Mouse (Mus musculus) stomach, embryonic 16.5 days (tissue): ENCODE data around the gene Pla2g4b. TPM values are rescaled to one million over a fixed set of nuclear protein-coding genes. Genes with fewer than 3 reads are reported as not detected.

ENCODE experiments used
- ATAC-seq: fragments of 200-750 bp; cut with Nextera tagmentation; 2 replicates; pipeline ENCODE4 v1.8.0; 2017; ENCODE audit warnings: moderate number of reproducible peaks, moderate TSS enrichment; ENCODE audit not compliant: insufficient read depth, low FRiP score
- H3K27ac ChIP-seq: fragments of 300-500 bp; sonication (generic); 2 replicates; pipeline ENCODE4 v1.5.1; 2014; ENCODE audit warnings: low read length
- H3K27me3 ChIP-seq: fragments of 300-500 bp; sonication (generic); 2 replicates; pipeline ENCODE4 v1.6.1; 2014; ENCODE audit warnings: low read length, control low read depth, mixed read lengths; ENCODE audit not compliant: control insufficient read depth, insufficient read depth
- H3K36me3 ChIP-seq: fragments of 300-500 bp; sonication (generic); 2 replicates; pipeline ENCODE4 v1.6.1; 2014; ENCODE audit warnings: low read length; ENCODE audit not compliant: control insufficient read depth, insufficient read depth
- H3K4me1 ChIP-seq: fragments of 300-500 bp; sonication (generic); 2 replicates; pipeline ENCODE4 v1.6.1; 2014; ENCODE audit warnings: low read length, control low read depth, mixed read lengths; ENCODE audit not compliant: control insufficient read depth, insufficient read depth
- H3K4me2 ChIP-seq: fragments of 300-500 bp; sonication (generic); 2 replicates; pipeline ENCODE4 v1.6.1; 2014; ENCODE audit warnings: low read depth, low read length, mixed read lengths
- H3K4me3 ChIP-seq: fragments of 300-500 bp; sonication (generic); replicated peaks from 2 replicates; pipeline ENCODE4 v1.5.1; 2014; ENCODE audit warnings: mild to moderate bottlenecking, low read length
- H3K9ac ChIP-seq: fragments of 300-500 bp; sonication (generic); 2 replicates; pipeline ENCODE4 v1.6.1; 2014; ENCODE audit warnings: low read length
- H3K9me3 ChIP-seq: fragments of 300-500 bp; sonication (generic); replicated peaks from 2 replicates; pipeline ENCODE4 v1.6.1; 2016; ENCODE audit warnings: low read length, control low read depth; ENCODE audit not compliant: control insufficient read depth
- WGBS: fragments of 180-500 bp; shearing (Covaris S2); extraction: QIAGEN DNeasy Blood & Tissue Kit; methylation state at CpG from one replicate; pipeline ENCODE4 v1.1.7; 2014; 5-methylcytosine and 5-hydroxymethylcytosine counted together
- polyA plus RNA-seq: library from polyadenylated mRNA; unstranded; fragments of >200 nt; fragmentation: Nextera tagmentation; extraction: Ambion mirVana; gene quantifications from 2 replicates; pipeline ENCODE4 v1.2.1, GENCODE M21; 2015

Gene Pla2g4b
- polyA plus RNA-seq, 1 experiment from 2014 or later: 1.8 TPM

DNA sequence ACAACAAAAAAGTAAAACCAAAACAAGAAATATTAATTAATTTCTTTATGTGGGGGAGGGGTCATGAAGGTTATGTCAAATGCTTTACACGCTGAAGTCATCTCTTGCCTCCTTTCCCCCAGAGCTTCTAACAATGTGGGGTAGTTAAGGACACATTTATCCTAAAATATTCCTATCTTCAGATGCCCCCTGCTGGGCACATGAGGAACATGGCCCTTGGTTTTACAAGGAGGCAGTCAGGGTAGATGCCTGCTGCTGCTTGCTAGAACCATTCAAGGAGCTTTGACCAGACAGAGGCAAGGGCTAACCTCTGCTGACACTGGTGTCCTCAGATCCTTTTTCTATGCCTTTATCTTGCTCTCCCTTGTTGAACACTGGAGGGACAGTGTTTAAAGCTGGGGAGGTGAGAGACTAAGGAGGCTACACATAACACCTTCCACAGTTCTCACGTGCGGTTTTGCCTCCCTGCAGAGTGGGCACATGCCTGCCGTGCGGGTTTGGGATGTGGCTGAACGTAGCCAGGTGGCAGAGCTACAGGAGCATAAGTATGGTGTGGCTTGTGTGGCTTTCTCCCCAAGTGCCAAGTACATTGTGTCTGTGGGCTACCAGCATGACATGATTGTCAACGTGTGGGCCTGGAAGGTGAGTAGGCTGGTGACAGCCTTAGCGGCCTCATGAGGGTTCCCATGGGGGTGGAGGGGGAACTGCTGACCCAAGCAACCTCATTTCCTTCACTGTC lies 21.6 kb upstream of the Pla2g4b start:
- 74% methylated on average over 8 of the region's 8 CpGs for WGBS
- Histone ChIP-seq H3K4me3 (no peak overlapping the region), H3K36me3 (no peaks in the 10 kb centered on the region), H3K9me3 (no peaks in the 10 kb centered on the region), H3K27ac (no peak overlapping the region), H3K27me3 (no peaks in the 10 kb centered on the region), H3K9ac (no peak overlapping the region), H3K4me1 (no peaks in the 10 kb centered on the region), H3K4me2 (no peak overlapping the region)
- ATAC-seq: peak; percentile 57; the same call in 1 of the 2 replicates

DNA sequence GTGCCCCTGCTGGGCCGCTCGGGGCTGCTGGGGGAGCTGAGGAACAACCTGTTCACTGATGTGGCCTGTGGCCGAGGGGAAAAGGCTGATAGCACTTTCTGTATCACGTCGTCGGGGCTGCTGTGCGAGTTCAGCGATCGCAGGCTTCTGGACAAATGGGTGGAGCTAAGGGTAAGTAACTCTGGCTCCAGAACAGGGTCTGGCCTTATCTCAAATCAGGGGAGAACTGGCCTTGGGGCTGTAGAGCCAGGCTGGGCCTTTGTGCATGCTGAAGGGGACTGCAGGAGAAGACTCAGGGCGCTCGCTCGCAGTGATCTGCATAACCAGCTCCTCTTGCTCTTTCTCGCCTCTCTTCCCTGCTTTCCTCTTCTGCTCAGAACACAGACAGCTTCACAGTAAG lies 20.3 kb upstream of the Pla2g4b start:
- H3K4me1 ChIP-seq: no peaks in the 10 kb centered on the region
- ATAC-seq: peak; percentile 12; the same call in 1 of the 2 replicates
- H3K9me3 ChIP-seq: no peaks in the 10 kb centered on the region
- H3K36me3 ChIP-seq: no peaks in the 10 kb centered on the region
- no peaks in the 10 kb centered on the region for H3K27me3 ChIP-seq
- no peak overlapping the region for H3K4me2 ChIP-seq
- no peak overlapping the region for H3K27ac ChIP-seq
- no peak overlapping the region for H3K4me3 ChIP-seq
- no peak overlapping the region for H3K9ac ChIP-seq
- 77% methylated on average over 13 of the region's 13 CpGs for WGBS

DNA sequence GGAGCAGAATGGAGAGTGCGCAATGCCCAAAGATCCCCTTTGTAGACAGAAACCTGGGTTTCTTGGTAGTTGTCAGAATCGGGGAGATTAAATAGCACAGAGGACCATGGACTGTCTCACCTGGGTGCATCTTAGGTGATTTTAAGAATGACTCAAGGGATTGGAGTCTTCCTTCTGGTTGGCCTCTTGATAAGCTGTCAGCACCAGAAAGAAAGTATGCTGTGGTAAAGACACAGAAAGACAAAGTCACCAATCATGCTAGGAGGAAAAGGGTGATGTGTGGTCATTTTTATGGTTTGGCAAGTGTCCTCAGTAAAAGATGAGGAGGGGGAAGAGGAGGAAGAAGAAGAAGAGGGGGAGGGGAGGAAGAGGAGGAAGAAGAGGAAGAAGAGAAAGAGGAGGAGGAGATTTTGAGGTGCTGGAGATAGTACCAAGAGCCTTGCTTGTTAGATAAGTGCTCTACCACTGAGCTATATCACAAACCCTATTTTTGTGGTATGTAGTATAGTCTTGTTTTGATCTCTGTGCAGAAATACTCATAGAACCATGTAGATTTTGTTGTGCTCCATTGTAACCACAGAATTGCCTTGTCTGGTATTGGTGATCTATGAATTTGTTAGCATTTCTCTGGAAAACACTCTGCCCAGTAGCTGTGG lies 19.3 kb upstream of the Pla2g4b start:
- no peaks in the 10 kb centered on the region for H3K9me3 ChIP-seq
- no peak overlapping the region for H3K9ac ChIP-seq
- no peaks in the 10 kb centered on the region for H3K4me1 ChIP-seq
- no peak overlapping the region for H3K4me2 ChIP-seq
- H3K27ac ChIP-seq: no peak overlapping the region
- no peak overlapping the region for H3K4me3 ChIP-seq
- ATAC-seq: no peak
- H3K36me3 ChIP-seq: no peaks in the 10 kb centered on the region
- no peaks in the 10 kb centered on the region for H3K27me3 ChIP-seq
- WGBS: 98% methylated on average over 2 of the region's 2 CpGs

DNA sequence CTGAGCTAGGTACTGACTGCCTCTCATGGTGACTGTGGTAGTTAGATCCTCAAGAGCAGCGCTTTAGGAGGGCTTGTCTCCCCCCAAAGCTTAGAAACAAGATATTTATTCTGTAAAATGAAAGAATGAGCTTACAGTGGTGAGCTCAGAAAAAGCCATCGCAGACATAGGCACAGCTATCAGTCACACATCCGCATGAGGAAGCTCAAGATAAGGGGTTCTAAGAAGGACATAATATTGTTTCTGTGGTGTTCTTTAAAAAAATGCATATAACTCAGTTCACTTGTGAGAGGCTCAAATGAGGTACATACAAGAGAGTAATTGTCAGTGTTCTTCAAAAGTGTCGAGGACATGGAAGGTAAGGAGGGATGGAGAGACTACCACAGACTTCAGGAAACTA lies 17.3 kb upstream of the Pla2g4b start:
- Histone ChIP-seq H3K4me1 (no peaks in the 10 kb centered on the region), H3K36me3 (peaks cover 9% of the 10 kb centered on the region), H3K9me3 (no peaks in the 10 kb centered on the region), H3K27me3 (no peaks in the 10 kb centered on the region), H3K4me3 (no peak overlapping the region), H3K27ac (no peak overlapping the region), H3K9ac (no peak overlapping the region), H3K4me2 (no peak overlapping the region)
- 89% methylated on average over 4 of the region's 4 CpGs for WGBS
- ATAC-seq: no peak

DNA sequence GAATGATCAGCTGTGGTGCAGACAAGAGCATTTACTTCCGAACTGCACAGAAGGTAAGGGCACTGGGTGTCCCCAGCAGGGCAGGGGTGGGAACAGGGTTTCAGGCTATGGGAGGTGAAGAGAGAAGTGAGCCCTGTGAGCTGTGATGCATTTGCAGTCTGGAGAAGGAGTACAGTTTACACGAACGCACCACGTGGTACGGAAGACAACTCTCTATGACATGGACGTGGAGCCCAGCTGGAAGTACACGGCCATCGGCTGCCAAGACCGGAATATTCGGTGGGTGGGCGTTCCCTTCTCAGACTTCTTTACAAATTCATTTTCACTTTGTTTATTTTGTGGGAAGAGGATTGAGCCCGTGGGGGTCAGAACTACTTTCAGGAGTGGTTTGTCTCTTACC lies 15.6 kb upstream of the Pla2g4b start:
- H3K36me3 ChIP-seq: peaks cover 9% of the 10 kb centered on the region
- H3K27ac ChIP-seq: peak overlapping the region; percentile 59; the same call in 1 of the 2 replicates
- H3K9me3 ChIP-seq: no peaks in the 10 kb centered on the region
- WGBS: 71% methylated on average over 12 of the region's 12 CpGs
- no peaks in the 10 kb centered on the region for H3K27me3 ChIP-seq
- ATAC-seq: peak; percentile 68; the same call in 1 of the 2 replicates
- H3K9ac ChIP-seq: no peak overlapping the region
- H3K4me3 ChIP-seq: no peak overlapping the region
- no peak overlapping the region for H3K4me2 ChIP-seq
- H3K4me1 ChIP-seq: no peaks in the 10 kb centered on the region

DNA sequence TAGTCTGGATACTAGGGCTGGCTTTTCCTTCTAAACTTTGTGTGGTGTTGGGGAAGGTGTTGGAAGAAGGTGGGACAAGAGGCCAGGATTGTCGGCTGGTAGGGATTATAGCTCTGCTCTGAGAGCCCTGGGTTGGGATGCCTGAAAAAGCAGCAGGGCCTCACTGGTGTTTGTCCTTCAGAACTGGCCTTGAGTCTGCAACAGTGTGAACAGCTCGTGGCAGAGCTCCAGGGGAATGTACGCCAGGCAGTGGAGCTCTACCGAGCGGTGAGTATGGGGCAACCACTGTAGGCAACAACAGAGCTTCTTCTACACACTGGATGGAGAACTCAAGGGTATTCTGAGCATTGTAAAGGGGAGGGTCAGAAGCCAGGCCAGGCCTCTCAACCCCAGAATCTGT lies 8.9 kb upstream of the Pla2g4b start:
- no peak for ATAC-seq
- Histone ChIP-seq H3K27me3 (no peaks in the 10 kb centered on the region), H3K36me3 (peaks cover 5% of the 10 kb centered on the region)

DNA sequence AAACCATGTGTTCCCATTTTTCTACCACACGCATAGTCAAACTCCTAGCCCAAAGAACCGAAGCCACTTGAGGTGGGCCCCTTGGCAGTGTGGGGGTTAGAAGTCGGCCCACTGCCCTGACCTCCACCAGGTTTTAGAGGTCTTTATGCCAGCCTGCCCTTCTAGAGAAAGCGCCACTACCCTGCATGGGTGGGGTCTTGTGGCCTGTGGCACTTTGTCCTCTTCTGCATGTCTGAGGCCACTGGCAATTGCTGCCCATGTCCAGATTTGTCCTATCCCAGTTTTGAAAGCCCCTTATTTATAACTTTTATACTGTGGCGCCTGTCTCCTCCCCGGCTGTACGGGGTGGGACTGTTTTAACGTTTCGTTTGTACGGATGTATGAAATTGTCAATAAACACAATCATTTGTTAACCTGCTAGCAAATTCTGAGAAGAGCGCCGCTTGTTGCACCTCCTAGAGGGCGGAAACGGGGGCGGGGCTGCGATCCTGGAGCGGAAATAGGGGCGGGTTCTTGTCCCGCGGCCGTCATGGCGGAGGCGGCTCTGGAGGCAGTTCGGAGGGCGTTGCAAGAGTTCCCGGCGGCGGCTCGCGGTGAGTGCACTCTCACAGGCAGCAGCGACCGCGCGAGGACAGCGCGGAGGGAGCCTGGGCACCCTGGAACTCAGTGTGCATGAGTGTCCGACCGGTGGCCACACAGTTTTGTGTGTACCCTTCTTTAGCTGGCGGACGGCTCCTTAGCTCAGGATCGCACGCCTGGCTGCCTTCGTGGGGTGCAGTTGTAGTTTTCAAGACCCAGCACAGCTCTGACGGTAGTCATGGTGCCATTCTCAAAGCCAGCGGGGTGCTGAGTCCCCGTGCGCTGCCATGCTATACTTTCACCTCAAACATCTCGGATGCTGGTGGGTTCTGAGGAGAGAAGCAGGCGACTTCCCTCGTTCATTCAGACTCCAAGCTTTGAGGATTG lies 6.0 kb upstream of the Pla2g4b start, which contains the start of the genes Jmjd7 and Gm28042:
TSS of gene Jmjd7 (plus strand) at position 500 of the 966 bp plus-strand sequence.
TSS of gene Gm28042 (plus strand) at position 510 of the 966 bp plus-strand sequence.
- Histone ChIP-seq H3K27ac (peak within 1 kb of the TSS; percentile 82), H3K9ac (peak within 1 kb of the TSS; percentile 86), H3K4me2 (peak within 1 kb of the TSS; percentile 87), H3K4me3 (peak within 1 kb of the TSS; percentile 73), H3K27me3 (no peaks in the 10 kb centered on the region), H3K4me1 (peaks cover 13% of the 10 kb centered on the region), H3K36me3 (peaks cover 4% of the 10 kb centered on the region; the same call in 1 of the 2 replicates), H3K9me3 (no peaks in the 10 kb centered on the region)
- ATAC-seq: peak; percentile 89
- 5% methylated on average over 50 of the region's 50 CpGs for WGBS

More for the DNA sequence above, 8.9 kb upstream of the Pla2g4b start:
- 88% methylated on average over 5 of the region's 5 CpGs for WGBS
- no peak overlapping the region for H3K4me2 ChIP-seq
- no peak overlapping the region for H3K9ac ChIP-seq
- H3K9me3 ChIP-seq: no peaks in the 10 kb centered on the region
- H3K4me1 ChIP-seq: peaks cover 9% of the 10 kb centered on the region
- H3K4me3 ChIP-seq: no peak overlapping the region
- H3K27ac ChIP-seq: no peak overlapping the region

DNA sequence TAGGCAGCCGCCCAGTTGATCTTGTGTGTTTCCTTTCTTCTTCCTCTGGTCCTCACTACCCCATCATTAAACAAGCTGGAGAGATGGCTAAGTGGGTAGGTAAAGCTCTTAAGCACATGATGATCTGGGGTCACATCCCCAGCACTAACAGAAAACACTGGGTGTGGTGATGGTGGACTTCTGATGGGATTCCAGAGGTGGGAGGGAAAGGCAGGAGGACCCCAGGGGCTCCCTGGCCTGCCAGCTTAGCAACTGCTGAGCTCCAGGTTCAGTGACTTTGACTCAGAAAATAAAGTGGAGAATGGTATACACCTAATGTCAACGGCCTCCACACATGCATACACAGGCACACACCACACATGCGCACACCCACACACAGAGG lies 5.3 kb upstream of the Pla2g4b start:
- ATAC-seq: no peak
- WGBS: 27% methylated on average over 3 of the region's 3 CpGs
- H3K36me3 ChIP-seq: peaks cover 6% of the 10 kb centered on the region; the same call in 1 of the 2 replicates
- H3K4me1 ChIP-seq: peaks cover 13% of the 10 kb centered on the region
- H3K27ac ChIP-seq: peak overlapping the region; percentile 82
- H3K9ac ChIP-seq: peak overlapping the region; percentile 86
- H3K4me2 ChIP-seq: peak overlapping the region; percentile 87
- H3K9me3 ChIP-seq: no peaks in the 10 kb centered on the region
- no peaks in the 10 kb centered on the region for H3K27me3 ChIP-seq
- peak overlapping the region; percentile 73 for H3K4me3 ChIP-seq
